Mouse (Mus musculus): ENCODE data around the gene Cxcl5. TPM values are rescaled to one million over a fixed set of nuclear protein-coding genes. Genes with fewer than 3 reads are reported as not detected.

Cxcl5 gene
- polyA plus RNA-seq, 1 experiment from 2014 or later: 0.11 TPM

GRCm38 (mm10) chr5:90771880-90772653 lies 12.9 kb downstream of the Cxcl5 start, which contains the start of gene Pf4:
Gene Pf4, plus strand, starts transcription at chr5:90772435.
- Histone ChIP-seq H3K4me3 (ENCODE audit: low read depth, low read length) (no peak within 1 kb of the TSS), H3K9ac (ENCODE audit: low read length) (no peak within 1 kb of the TSS), H3K27ac (ENCODE audit: low read depth, low read length) (no peak within 1 kb of the TSS), H3K27me3 (replicated peaks; ENCODE audit: control insufficient read depth, insufficient read depth, low read length) (no peaks in the 10 kb centered on the region), H3K4me2 (ENCODE audit: low read length) (no peak within 1 kb of the TSS), H3K9me3 (replicated peaks; ENCODE audit: control insufficient read depth, low read length) (no peaks in the 10 kb centered on the region), H3K36me3 (ENCODE audit: control insufficient read depth, insufficient read depth, low read length) (no peaks in the 10 kb centered on the region), H3K4me1 (ENCODE audit: control insufficient read depth, insufficient read depth, low read length) (no peaks in the 10 kb centered on the region)
- 90% methylated on average over 16 of the region's 16 CpGs for WGBS
- ATAC-seq: no peak
- no peak for DNase-seq (ENCODE audit: low spot score)

- no peaks in the 10 kb centered on the region for H3K4me1 ChIP-seq (ENCODE audit: control insufficient read depth, insufficient read depth, low read length)
- H3K36me3 ChIP-seq (ENCODE audit: control insufficient read depth, insufficient read depth, low read length): no peaks in the 10 kb centered on the region
- 96% methylated on average over 5 of the region's 5 CpGs for WGBS
- DNase-seq (ENCODE audit: low spot score) (no peak), ATAC-seq (no peak)
- no peaks in the 10 kb centered on the region for H3K9me3 ChIP-seq (replicated peaks; ENCODE audit: control insufficient read depth, low read length)
- H3K4me2 ChIP-seq (ENCODE audit: low read length): no peak overlapping the region
- no peaks in the 10 kb centered on the region for H3K27me3 ChIP-seq (replicated peaks; ENCODE audit: control insufficient read depth, insufficient read depth, low read length)
- no peak overlapping the region for H3K27ac ChIP-seq (ENCODE audit: low read depth, low read length)
- H3K9ac ChIP-seq (ENCODE audit: low read length): no peak overlapping the region
- H3K4me3 ChIP-seq (ENCODE audit: low read depth, low read length): no peak overlapping the region
These were observed 16.4 kb downstream of the Cxcl5 start for GRCm38 (mm10) chr5:90775562-90775961.

- no peaks in the 10 kb centered on the region for H3K4me1 ChIP-seq (ENCODE audit: control insufficient read depth, insufficient read depth, low read length)
- ATAC-seq (no peak), DNase-seq (ENCODE audit: low spot score) (no peak)
- WGBS: 59% methylated on average over 10 of the region's 10 CpGs
- no peaks in the 10 kb centered on the region for H3K27me3 ChIP-seq (replicated peaks; ENCODE audit: control insufficient read depth, insufficient read depth, low read length)
- H3K9me3 ChIP-seq (replicated peaks; ENCODE audit: control insufficient read depth, low read length): no peaks in the 10 kb centered on the region
- H3K9ac ChIP-seq (ENCODE audit: low read length): no peak overlapping the region
- H3K4me2 ChIP-seq (ENCODE audit: low read length): no peak overlapping the region
- H3K27ac ChIP-seq (ENCODE audit: low read depth, low read length): no peak overlapping the region
- H3K4me3 ChIP-seq (ENCODE audit: low read depth, low read length): no peak overlapping the region
- no peaks in the 10 kb centered on the region for H3K36me3 ChIP-seq (ENCODE audit: control insufficient read depth, insufficient read depth, low read length)
These were observed 18.5 kb downstream of the Cxcl5 start for GRCm38 (mm10) chr5:90777621-90778020.

- no peak overlapping the region for H3K9ac ChIP-seq (ENCODE audit: low read length)
- no peaks in the 10 kb centered on the region for H3K4me1 ChIP-seq (ENCODE audit: control insufficient read depth, insufficient read depth, low read length)
- no peak overlapping the region for H3K4me3 ChIP-seq (ENCODE audit: low read depth, low read length)
- ATAC-seq (no peak), DNase-seq (ENCODE audit: low spot score) (no peak)
- no peaks in the 10 kb centered on the region for H3K27me3 ChIP-seq (replicated peaks; ENCODE audit: control insufficient read depth, insufficient read depth, low read length)
- 85% methylated on average over 6 of the region's 6 CpGs for WGBS
- H3K9me3 ChIP-seq (replicated peaks; ENCODE audit: control insufficient read depth, low read length): no peaks in the 10 kb centered on the region
- no peak overlapping the region for H3K27ac ChIP-seq (ENCODE audit: low read depth, low read length)
- H3K36me3 ChIP-seq (ENCODE audit: control insufficient read depth, insufficient read depth, low read length): no peaks in the 10 kb centered on the region
- no peak overlapping the region for H3K4me2 ChIP-seq (ENCODE audit: low read length)
These were observed 19.7 kb downstream of the Cxcl5 start for GRCm38 (mm10) chr5:90778856-90779255.

GRCm38 (mm10) chr5:90783697-90784096 lies 24.5 kb downstream of the Cxcl5 start:
- Histone ChIP-seq H3K27ac (ENCODE audit: low read depth, low read length) (no peak overlapping the region), H3K4me3 (ENCODE audit: low read depth, low read length) (no peak overlapping the region), H3K9ac (ENCODE audit: low read length) (no peak overlapping the region), H3K9me3 (replicated peaks; ENCODE audit: control insufficient read depth, low read length) (no peaks in the 10 kb centered on the region), H3K4me1 (ENCODE audit: control insufficient read depth, insufficient read depth, low read length) (peaks cover 4% of the 10 kb centered on the region; the same call in 1 of the 2 replicates), H3K36me3 (ENCODE audit: control insufficient read depth, insufficient read depth, low read length) (no peaks in the 10 kb centered on the region), H3K4me2 (ENCODE audit: low read length) (no peak overlapping the region), H3K27me3 (replicated peaks; ENCODE audit: control insufficient read depth, insufficient read depth, low read length) (no peaks in the 10 kb centered on the region)
- DNase-seq (ENCODE audit: low spot score) (no peak), ATAC-seq (no peak)
- WGBS: 90% methylated on average over 3 of the region's 3 CpGs

- no peaks in the 10 kb centered on the region for H3K9me3 ChIP-seq (replicated peaks; ENCODE audit: control insufficient read depth, low read length)
- DNase-seq (ENCODE audit: low spot score) (peak; percentile 38), ATAC-seq (peak; percentile 84)
- H3K27me3 ChIP-seq (replicated peaks; ENCODE audit: control insufficient read depth, insufficient read depth, low read length): no peaks in the 10 kb centered on the region
- peak within 1 kb of the TSS; percentile 26 for H3K4me3 ChIP-seq (ENCODE audit: low read depth, low read length)
- H3K36me3 ChIP-seq (ENCODE audit: control insufficient read depth, insufficient read depth, low read length): no peaks in the 10 kb centered on the region
- H3K4me2 ChIP-seq (ENCODE audit: low read length): peak within 1 kb of the TSS; percentile 57
- no peak within 1 kb of the TSS for H3K27ac ChIP-seq (ENCODE audit: low read depth, low read length)
- H3K9ac ChIP-seq (ENCODE audit: low read length): peak within 1 kb of the TSS; percentile 45; the same call in 1 of the 2 replicates
- peaks cover 4% of the 10 kb centered on the region; the same call in 1 of the 2 replicates for H3K4me1 ChIP-seq (ENCODE audit: control insufficient read depth, insufficient read depth, low read length)
- WGBS: 17% methylated on average over 24 of the region's 26 CpGs
These were observed 26.8 kb downstream of the Cxcl5 start, which contains the start of gene Cxcl3 for GRCm38 (mm10) chr5:90785659-90786588. Gene Cxcl3, plus strand, starts transcription at chr5:90786103.

GRCm38 (mm10) chr5:90788114-90788513 lies 29.0 kb downstream of the Cxcl5 start:
- Histone ChIP-seq H3K4me3 (ENCODE audit: low read depth, low read length) (no peak overlapping the region), H3K9ac (ENCODE audit: low read length) (no peak overlapping the region), H3K36me3 (ENCODE audit: control insufficient read depth, insufficient read depth, low read length) (no peaks in the 10 kb centered on the region), H3K27me3 (replicated peaks; ENCODE audit: control insufficient read depth, insufficient read depth, low read length) (no peaks in the 10 kb centered on the region), H3K4me1 (ENCODE audit: control insufficient read depth, insufficient read depth, low read length) (peaks cover 4% of the 10 kb centered on the region; the same call in 1 of the 2 replicates), H3K9me3 (replicated peaks; ENCODE audit: control insufficient read depth, low read length) (no peaks in the 10 kb centered on the region), H3K27ac (ENCODE audit: low read depth, low read length) (no peak overlapping the region), H3K4me2 (ENCODE audit: low read length) (no peak overlapping the region)
- DNase-seq (ENCODE audit: low spot score) (no peak), ATAC-seq (no peak)
- WGBS: 64% methylated on average over 4 of the region's 4 CpGs

GRCm38 (mm10) chr5:90789306-90790073 lies 30.3 kb downstream of the Cxcl5 start:
- H3K4me1 ChIP-seq (ENCODE audit: control insufficient read depth, insufficient read depth, low read length): peaks cover 4% of the 10 kb centered on the region; the same call in 1 of the 2 replicates
- DNase-seq (ENCODE audit: low spot score) (no peak), ATAC-seq (no peak)
- no peak overlapping the region for H3K9ac ChIP-seq (ENCODE audit: low read length)
- WGBS: 88% methylated on average over 11 of the region's 11 CpGs
- no peaks in the 10 kb centered on the region for H3K36me3 ChIP-seq (ENCODE audit: control insufficient read depth, insufficient read depth, low read length)
- no peaks in the 10 kb centered on the region for H3K9me3 ChIP-seq (replicated peaks; ENCODE audit: control insufficient read depth, low read length)
- H3K4me2 ChIP-seq (ENCODE audit: low read length): no peak overlapping the region
- no peak overlapping the region for H3K4me3 ChIP-seq (ENCODE audit: low read depth, low read length)
- H3K27ac ChIP-seq (ENCODE audit: low read depth, low read length): no peak overlapping the region
- no peaks in the 10 kb centered on the region for H3K27me3 ChIP-seq (replicated peaks; ENCODE audit: control insufficient read depth, insufficient read depth, low read length)
